Mouse (Mus musculus): ENCODE results near the gene Uqcrh. TPM values are rescaled to one million over a fixed set of nuclear protein-coding genes. Genes with fewer than 3 reads are reported as not detected.

Uqcrh gene
- polyA plus RNA-seq, 2 experiments = 510 to 543 TPM

- no peaks in the 10 kb centered on the region for H3K9me3 ChIP-seq (ENCODE audit: control insufficient read depth, low read length)
- ATAC-seq (ENCODE audit: low FRiP score, low read depth) (no peak), DNase-seq (ENCODE audit: low spot score) (no peak)
- peaks cover 23% of the 10 kb centered on the region for H3K4me1 ChIP-seq (ENCODE audit: control insufficient read depth, insufficient read depth, low read length)
- peak overlapping the region; percentile 86 for H3K4me2 ChIP-seq (replicated peaks; ENCODE audit: low read depth, low read length, severe bottlenecking)
- no peak for TF ChIP-seq POLR2A (IDR thresholded peaks at IDR 0.05; ENCODE audit: borderline replicate concordance, extremely low read depth, insufficient read depth, insufficient read length)
- H3K9ac ChIP-seq (ENCODE audit: low read depth, low read length, severe bottlenecking) = peak overlapping the region; percentile 95
- no peaks in the 10 kb centered on the region for H3K27me3 ChIP-seq (ENCODE audit: control insufficient read depth, insufficient read depth, low read length)
- peak overlapping the region; percentile 96 for H3K4me3 ChIP-seq (replicated peaks; ENCODE audit: low read length)
- WGBS = 63% methylated on average over 3 of the region's 3 CpGs
- H3K27ac ChIP-seq (replicated peaks; ENCODE audit: low read depth, low read length) = peak overlapping the region; percentile 97
- peaks cover 34% of the 10 kb centered on the region for H3K36me3 ChIP-seq (ENCODE audit: control insufficient read depth, insufficient read depth, low read length)
Observed at GRCm38 (mm10) chr4:116077240-116078095, 2.6 kb upstream of the Uqcrh start.

DNA sequence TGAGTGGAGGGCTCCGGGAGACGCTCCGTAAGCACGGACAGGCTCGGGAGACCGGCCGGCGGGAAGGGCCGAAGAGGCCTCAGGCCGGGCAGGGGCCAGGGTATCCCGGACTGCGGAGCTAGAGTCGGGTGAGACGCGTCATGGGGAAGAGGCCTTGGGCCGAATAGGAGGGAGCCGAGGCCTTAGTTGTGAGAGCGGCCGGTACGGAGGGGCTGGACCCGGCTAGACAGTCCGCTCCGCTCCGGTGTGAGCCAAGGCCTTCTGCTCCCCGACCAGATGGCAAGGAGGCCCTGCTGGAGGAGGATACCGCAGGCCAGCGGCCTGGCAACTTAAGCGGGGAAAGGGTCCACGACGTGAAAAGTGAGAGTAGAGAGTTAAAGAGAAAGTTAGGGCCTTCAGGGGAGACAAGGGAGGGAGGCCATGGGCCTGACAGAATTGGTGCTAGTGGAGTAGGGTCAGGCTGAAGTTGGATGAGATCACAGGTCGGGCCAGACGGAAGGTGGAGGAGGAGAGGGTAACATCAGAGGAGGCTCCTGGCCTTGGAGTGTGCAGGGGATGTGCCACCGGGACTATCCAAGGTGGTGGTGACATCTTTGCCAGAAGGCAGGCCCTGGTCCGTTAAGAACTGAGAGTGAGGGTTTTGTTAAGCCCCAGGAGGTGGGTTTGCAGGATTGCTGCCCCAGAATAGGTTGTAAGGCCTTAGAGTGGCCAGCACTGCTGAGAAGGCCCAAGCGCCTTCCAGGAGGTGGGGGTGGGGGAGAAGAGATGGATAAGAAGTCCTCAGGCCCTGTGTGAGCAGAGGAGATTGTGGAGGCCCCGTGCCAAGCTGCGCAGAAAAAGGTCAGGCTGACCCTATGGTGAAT, 1.7 kb upstream of the Uqcrh start:
- WGBS = 4% methylated on average over 37 of the region's 37 CpGs
- DNase-seq (ENCODE audit: low spot score) (no peak), ATAC-seq (ENCODE audit: low FRiP score, low read depth) (no peak)
- Histone ChIP-seq H3K4me1 (ENCODE audit: control insufficient read depth, insufficient read depth, low read length) (peaks cover 23% of the 10 kb centered on the region), H3K4me3 (replicated peaks; ENCODE audit: low read length) (peak overlapping the region; percentile 96), H3K27me3 (ENCODE audit: control insufficient read depth, insufficient read depth, low read length) (no peaks in the 10 kb centered on the region), H3K4me2 (replicated peaks; ENCODE audit: low read depth, low read length, severe bottlenecking) (peak overlapping the region; percentile 86), H3K27ac (replicated peaks; ENCODE audit: low read depth, low read length) (peak overlapping the region; percentile 97), H3K36me3 (ENCODE audit: control insufficient read depth, insufficient read depth, low read length) (peaks cover 26% of the 10 kb centered on the region), H3K9ac (ENCODE audit: low read depth, low read length, severe bottlenecking) (peak overlapping the region; percentile 95), H3K9me3 (ENCODE audit: control insufficient read depth, low read length) (no peaks in the 10 kb centered on the region)
- TF ChIP-seq POLR2A (IDR thresholded peaks at IDR 0.05; ENCODE audit: borderline replicate concordance, extremely low read depth, insufficient read depth, insufficient read length) = no peak

GRCm38 (mm10) chr4:116075631-116076368, 929 bp upstream of the Uqcrh start:
- Histone ChIP-seq H3K9me3 (ENCODE audit: control insufficient read depth, low read length) (no peaks in the 10 kb centered on the region), H3K27me3 (ENCODE audit: control insufficient read depth, insufficient read depth, low read length) (no peaks in the 10 kb centered on the region), H3K9ac (ENCODE audit: low read depth, low read length, severe bottlenecking) (peak overlapping the region; percentile 95), H3K4me3 (replicated peaks; ENCODE audit: low read length) (peak overlapping the region; percentile 96), H3K27ac (replicated peaks; ENCODE audit: low read depth, low read length) (peak overlapping the region; percentile 97), H3K36me3 (ENCODE audit: control insufficient read depth, insufficient read depth, low read length) (peaks cover 18% of the 10 kb centered on the region), H3K4me1 (ENCODE audit: control insufficient read depth, insufficient read depth, low read length) (peaks cover 23% of the 10 kb centered on the region), H3K4me2 (replicated peaks; ENCODE audit: low read depth, low read length, severe bottlenecking) (peak overlapping the region; percentile 86)
- WGBS = under 1% methylated on average over 53 of the region's 77 CpGs
- DNase-seq (ENCODE audit: low spot score) (peak; percentile 44), ATAC-seq (ENCODE audit: low FRiP score, low read depth) (peak; percentile 65)
- TF ChIP-seq POLR2A (IDR thresholded peaks at IDR 0.05; ENCODE audit: borderline replicate concordance, extremely low read depth, insufficient read depth, insufficient read length) = no peak

GRCm38 (mm10) chr4:116074145-116074675, 661 bp downstream of the Uqcrh start:
- TF ChIP-seq POLR2A (IDR thresholded peaks at IDR 0.05; ENCODE audit: borderline replicate concordance, extremely low read depth, insufficient read depth, insufficient read length) = no peak
- Histone ChIP-seq H3K36me3 (ENCODE audit: control insufficient read depth, insufficient read depth, low read length) (peaks cover 18% of the 10 kb centered on the region), H3K9ac (ENCODE audit: low read depth, low read length, severe bottlenecking) (peak overlapping the region; percentile 57), H3K4me2 (replicated peaks; ENCODE audit: low read depth, low read length, severe bottlenecking) (peak overlapping the region; percentile 66), H3K9me3 (ENCODE audit: control insufficient read depth, low read length) (no peaks in the 10 kb centered on the region), H3K4me1 (ENCODE audit: control insufficient read depth, insufficient read depth, low read length) (peaks cover 23% of the 10 kb centered on the region), H3K4me3 (replicated peaks; ENCODE audit: low read length) (peak overlapping the region; percentile 96), H3K27ac (replicated peaks; ENCODE audit: low read depth, low read length) (no peak overlapping the region), H3K27me3 (ENCODE audit: control insufficient read depth, insufficient read depth, low read length) (no peaks in the 10 kb centered on the region)
- WGBS = 3% methylated on average over 8 of the region's 8 CpGs
- DNase-seq (ENCODE audit: low spot score) (no peak), ATAC-seq (ENCODE audit: low FRiP score, low read depth) (no peak)

Data from limb, embryonic 14.5 days (tissue).